In the genomic region with DNA sequence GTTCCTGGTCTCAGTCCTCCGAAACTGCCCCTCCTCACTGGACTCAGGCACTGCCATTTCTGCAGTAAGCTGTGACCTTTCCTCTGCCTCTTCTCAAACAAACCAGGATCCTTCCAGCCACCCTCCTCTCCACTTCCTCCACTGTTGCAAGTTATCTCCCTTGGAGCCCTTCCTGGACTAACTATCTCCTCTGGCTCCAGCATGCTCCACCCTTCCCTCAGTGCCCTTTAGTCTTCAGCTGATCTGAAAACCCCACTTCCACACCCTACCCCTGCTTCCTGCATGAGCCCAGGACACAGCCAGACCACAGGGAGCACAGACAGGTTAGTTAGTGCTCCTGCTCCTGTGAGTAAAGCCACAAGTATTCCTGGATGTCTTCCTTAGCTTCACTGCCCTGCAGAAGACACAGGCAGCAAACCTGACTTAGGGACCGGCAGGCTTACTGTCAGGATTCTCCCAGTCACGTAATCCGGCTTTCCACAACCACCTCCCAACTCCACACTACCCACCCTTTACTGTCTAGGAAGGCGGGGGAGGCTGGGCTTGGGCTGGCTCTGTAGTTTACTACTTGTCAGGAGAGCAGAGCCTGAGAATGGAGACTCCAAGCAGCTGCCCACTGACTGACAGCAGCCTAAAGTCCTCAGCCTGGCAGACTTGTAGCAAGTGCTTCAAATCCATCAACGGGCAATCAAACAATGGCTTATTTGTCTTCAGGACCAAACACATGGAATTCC, we compare ENCODE assay signal across 8 mouse cellular contexts. TPM values are rescaled to one million over a fixed set of nuclear protein-coding genes. Genes with fewer than 3 reads are reported as not detected.
DNase-seq lines count a peak whose midpoint lies in the region; ATAC-seq lines count a peak whose summit lies in the region.

No protein-coding gene starts in this region.

- H3K9me3 ChIP-seq in lung, embryonic 15.5 days = no peaks in the 10 kb centered on the region
- H3K9me3 ChIP-seq in hindbrain, embryonic 10.5 days = no peaks in the 10 kb centered on the region
- H3K9me3 ChIP-seq in midbrain, embryonic 10.5 days (replicated peaks) = no peaks in the 10 kb centered on the region

- no peak for DNase-seq in lung, postnatal 4 days
- DNase-seq in c-Kit-positive CD71-positive TER-119-positive erythroid progenitor cells, embryonic 14.5 days (ENCODE audit: low spot score) = peak; percentile 39
- no peak for DNase-seq in hindbrain, embryonic 10.5 days (ENCODE audit: low spot score)
- DNase-seq in midbrain, embryonic 10.5 days (ENCODE audit: low spot score) = no peak
- DNase-seq in ovary, postnatal 36 days (ENCODE audit: low spot score) = no peak
- DNase-seq in cerebellum, postnatal 25 days = no peak
- no peak for DNase-seq in layer of hippocampus, postnatal 25 days (ENCODE audit: extremely low spot score in 1 of 2, low spot score in 1 of 2)

- no peaks in the 10 kb centered on the region for H3K36me3 ChIP-seq in lung, embryonic 15.5 days
- peaks cover 39% of the 10 kb centered on the region for H3K36me3 ChIP-seq in hindbrain, embryonic 10.5 days
- H3K36me3 ChIP-seq in midbrain, embryonic 10.5 days = peaks cover 39% of the 10 kb centered on the region

- no peak for ATAC-seq in lung, embryonic 15.5 days (ENCODE audit: borderline replicate concordance, extremely low read depth, low FRiP score, low TSS enrichment)

- peak overlapping the region; percentile 2 for H3K27ac ChIP-seq in lung, embryonic 15.5 days
- H3K27ac ChIP-seq in hindbrain, embryonic 10.5 days = peak overlapping the region; percentile 68
- peak overlapping the region; percentile 33; the same call in 1 of the 2 replicates for H3K27ac ChIP-seq in midbrain, embryonic 10.5 days (replicated peaks)

- H3K4me3 ChIP-seq in lung, embryonic 15.5 days = no peak overlapping the region
- H3K4me3 ChIP-seq in hindbrain, embryonic 10.5 days = peak overlapping the region; percentile 100
- peak overlapping the region; percentile 100 for H3K4me3 ChIP-seq in midbrain, embryonic 10.5 days

- 29% methylated on average over 6 of the region's 6 CpGs for WGBS in lung, embryonic 15.5 days
- WGBS in hindbrain, embryonic 10.5 days = 57% methylated on average over 6 of the region's 6 CpGs
- 60% methylated on average over 6 of the region's 6 CpGs for WGBS in midbrain, embryonic 10.5 days

- peaks cover 44% of the 10 kb centered on the region for H3K4me1 ChIP-seq in lung, embryonic 15.5 days
- peaks cover 77% of the 10 kb centered on the region for H3K4me1 ChIP-seq in hindbrain, embryonic 10.5 days (replicated peaks)
- H3K4me1 ChIP-seq in midbrain, embryonic 10.5 days = peaks cover 77% of the 10 kb centered on the region

- peak overlapping the region; percentile 76 for H3K4me2 ChIP-seq in lung, embryonic 15.5 days

- no peaks in the 10 kb centered on the region for H3K27me3 ChIP-seq in lung, embryonic 15.5 days
- H3K27me3 ChIP-seq in hindbrain, embryonic 10.5 days (ENCODE audit: insufficient read depth, poor library complexity, severe bottlenecking) = no peaks in the 10 kb centered on the region
- H3K27me3 ChIP-seq in midbrain, embryonic 10.5 days (ENCODE audit: low read depth, poor library complexity, severe bottlenecking) = no peaks in the 10 kb centered on the region

- no peak overlapping the region for H3K9ac ChIP-seq in lung, embryonic 15.5 days

RNA-seq across cellular contexts. Expression of a gene that starts 4.2 kb away (rescaled TPM):
- polyA plus RNA-seq in lung, embryonic 15.5 days (2015; fragmentation: Nextera tagmentation; extraction: Ambion mirVana) = 504 and 510 TPM in 2 replicates
- 778 and 995 TPM in 2 replicates for polyA plus RNA-seq in hindbrain, embryonic 10.5 days (2016; fragmentation: Nextera tagmentation; extraction: Ambion mirVana)
- 780 and 877 TPM in 2 replicates for polyA plus RNA-seq in midbrain, embryonic 10.5 days (2016; fragmentation: Nextera tagmentation; extraction: Ambion mirVana)
- total RNA-seq in layer of hippocampus, postnatal 25 days (2021) = 100 to 1,000 TPM; 134 to 165 TPM

RNA-seq across cellular contexts. Expression of a gene that starts 18.3 kb away (rescaled TPM):
- 81.5 and 83.7 TPM in 2 replicates for polyA plus RNA-seq in lung, embryonic 15.5 days (2015; fragmentation: Nextera tagmentation; extraction: Ambion mirVana)
- 93.3 and 98.0 TPM in 2 replicates for polyA plus RNA-seq in hindbrain, embryonic 10.5 days (2016; fragmentation: Nextera tagmentation; extraction: Ambion mirVana)
- 87.7 and 89.7 TPM in 2 replicates for polyA plus RNA-seq in midbrain, embryonic 10.5 days (2016; fragmentation: Nextera tagmentation; extraction: Ambion mirVana)
- 10 to 100 TPM; 68.8 to 70.4 TPM for total RNA-seq in layer of hippocampus, postnatal 25 days (2021)

RNA-seq across cellular contexts. Expression of a gene that starts 26.1 kb away (rescaled TPM):
- polyA plus RNA-seq in lung, embryonic 15.5 days (2015; fragmentation: Nextera tagmentation; extraction: Ambion mirVana) = 993 and 1,027 TPM in 2 replicates
- 1,372 and 1,467 TPM in 2 replicates for polyA plus RNA-seq in hindbrain, embryonic 10.5 days (2016; fragmentation: Nextera tagmentation; extraction: Ambion mirVana)
- polyA plus RNA-seq in midbrain, embryonic 10.5 days (2016; fragmentation: Nextera tagmentation; extraction: Ambion mirVana) = 1,440 and 1,519 TPM in 2 replicates
- total RNA-seq in layer of hippocampus, postnatal 25 days (2021) = 100 to 1,000 TPM; 329 to 353 TPM

RNA-seq across cellular contexts. Expression of a gene that starts 34.5 kb away (rescaled TPM):
- polyA plus RNA-seq in lung, embryonic 15.5 days (2015; fragmentation: Nextera tagmentation; extraction: Ambion mirVana) = 6.6 and 7.1 TPM in 2 replicates
- 8.1 and 10.8 TPM in 2 replicates for polyA plus RNA-seq in hindbrain, embryonic 10.5 days (2016; fragmentation: Nextera tagmentation; extraction: Ambion mirVana)
- 6.6 and 9.4 TPM in 2 replicates for polyA plus RNA-seq in midbrain, embryonic 10.5 days (2016; fragmentation: Nextera tagmentation; extraction: Ambion mirVana)
- total RNA-seq in layer of hippocampus, postnatal 25 days (2021) = 10 to 100 TPM in 1 of 2 experiments, 1 to 10 TPM in 1; 9.3 to 10.3 TPM

RNA-seq across cellular contexts. Expression of a gene that starts 47.7 kb away (rescaled TPM):
- 0.55 and 1.9 TPM in 2 replicates for polyA plus RNA-seq in lung, embryonic 15.5 days (2015; fragmentation: Nextera tagmentation; extraction: Ambion mirVana)
- not detected in 2 replicates for polyA plus RNA-seq in hindbrain, embryonic 10.5 days (2016; fragmentation: Nextera tagmentation; extraction: Ambion mirVana)
- 0.11 and 0.17 TPM in 2 replicates for polyA plus RNA-seq in midbrain, embryonic 10.5 days (2016; fragmentation: Nextera tagmentation; extraction: Ambion mirVana)
- not detected for total RNA-seq in layer of hippocampus, postnatal 25 days (2021)

Comparison
In these comparisons a context has a peak if more than half of its experiments do, and no peak if none do; other contexts are left out.
1. H3K27ac ChIP-seq: peak in every context shown above with its lines; median percentile 68 in hindbrain, embryonic 10.5 days; 33 in midbrain, embryonic 10.5 days; 2 in lung, embryonic 15.5 days.